Mouse (Mus musculus): ENCODE data around the gene Gm10134.

- TF ChIP-seq CTCF (conservative IDR thresholded peaks at IDR 0.05 in 1 of 2, IDR thresholded peaks at IDR 0.05 in 1 of 2; ENCODE audit: low read depth in 2 of 2, low read length in 2 of 2) (no peak), TCF12 (IDR thresholded peaks at IDR 0.05; ENCODE audit: low read depth, low read length) (no peak), HCFC1 (IDR thresholded peaks at IDR 0.05; ENCODE audit: low read depth, low read length) (no peak), MEF2A (IDR thresholded peaks at IDR 0.05; ENCODE audit: borderline replicate concordance, low read depth, low read length) (no peak), MAX (IDR thresholded peaks at IDR 0.05; ENCODE audit: low read length) (no peak), SMC3 (IDR thresholded peaks at IDR 0.05; ENCODE audit: low read depth, low read length) (no peak), E2F4 (IDR thresholded peaks at IDR 0.05; ENCODE audit: insufficient replicate concordance, low read depth, low read length) (no peak), ZKSCAN1 (IDR thresholded peaks at IDR 0.05; ENCODE audit: borderline replicate concordance, low read depth, low read length) (no peak)
Observed at GRCm38 (mm10) chr2:28535650-28536049, 29.8 kb downstream of the Gm10134 start.
